Mouse (Mus musculus) spleen, postnatal 4 days (tissue): Measurements from ENCODE around the gene Trim40.

Source experiments
- DNase-seq, 2 experiments: peaks; one replicate each; pipeline ENCODE4 v3.0.0; 2022; ENCODE audit warnings: low spot score in 2 of 2

Gene Trim40

GRCm38 (mm10) chr17:36890073-36890903 lies at the start of gene Trim40:
Gene Trim40 (minus strand): TSS chr17:36890123.
- DNase-seq: no peak

- DNase-seq: no peak
These were observed 48.1 kb upstream of the Trim40 start for GRCm38 (mm10) chr17:36938056-36938455.

GRCm38 (mm10) chr17:36931806-36932205 lies 41.9 kb upstream of the Trim40 start:
- DNase-seq: no peak

GRCm38 (mm10) chr17:36931130-36931529 lies 41.2 kb upstream of the Trim40 start:
- DNase-seq: no peak

DNA sequence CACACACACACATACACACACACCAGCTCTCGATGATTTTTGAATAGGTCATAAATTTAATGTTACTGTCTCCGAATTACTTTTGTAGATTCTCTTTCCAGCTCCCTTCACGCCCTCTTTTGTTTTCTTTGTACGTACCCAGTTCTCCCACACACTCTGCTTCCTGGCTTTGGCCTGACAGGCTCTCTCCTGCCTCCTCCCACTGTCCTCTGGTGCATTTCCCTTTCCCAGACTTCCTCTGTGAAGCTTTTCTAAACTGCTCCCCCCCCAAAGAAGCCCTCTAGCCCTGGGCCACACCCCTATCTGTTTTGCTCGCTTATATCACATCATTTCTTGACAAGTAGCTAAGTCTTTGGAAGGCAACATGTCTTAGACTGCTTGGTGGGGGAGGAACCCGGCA lies 40.3 kb upstream of the Trim40 start:
- DNase-seq: no peak

DNA sequence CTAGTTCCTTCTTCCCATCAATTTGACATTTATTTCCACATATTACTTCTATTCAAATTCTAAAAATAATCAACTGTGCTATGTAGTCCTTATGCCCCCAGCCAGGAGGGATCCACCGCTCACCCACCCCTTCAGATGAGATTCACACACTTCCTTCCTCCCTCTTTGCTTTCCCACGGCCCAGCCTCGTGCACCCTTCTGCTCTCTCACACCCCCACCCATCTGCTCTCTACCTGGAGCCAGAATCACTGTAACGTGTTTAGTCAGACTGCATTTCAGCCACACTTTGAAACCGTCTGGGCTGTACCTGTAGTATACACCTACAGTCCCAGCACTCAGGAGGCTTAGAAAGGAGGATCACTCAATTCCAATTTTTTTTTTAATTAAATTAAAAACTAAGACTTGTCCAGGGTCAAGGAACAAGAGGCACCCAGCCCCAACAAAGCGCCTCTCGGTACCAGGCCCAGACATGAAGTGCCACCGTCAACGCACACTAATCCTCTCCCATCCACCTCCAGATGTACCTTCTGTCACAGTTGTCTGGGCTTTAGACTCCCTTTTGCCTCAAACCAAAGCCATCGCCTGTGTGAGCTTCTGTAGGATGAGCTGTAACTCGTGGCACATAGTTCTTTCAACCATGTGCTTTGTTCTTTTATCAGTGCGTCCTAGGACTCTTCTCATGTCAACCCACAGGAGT lies 39.5 kb upstream of the Trim40 start:
- no peak for DNase-seq

DNA sequence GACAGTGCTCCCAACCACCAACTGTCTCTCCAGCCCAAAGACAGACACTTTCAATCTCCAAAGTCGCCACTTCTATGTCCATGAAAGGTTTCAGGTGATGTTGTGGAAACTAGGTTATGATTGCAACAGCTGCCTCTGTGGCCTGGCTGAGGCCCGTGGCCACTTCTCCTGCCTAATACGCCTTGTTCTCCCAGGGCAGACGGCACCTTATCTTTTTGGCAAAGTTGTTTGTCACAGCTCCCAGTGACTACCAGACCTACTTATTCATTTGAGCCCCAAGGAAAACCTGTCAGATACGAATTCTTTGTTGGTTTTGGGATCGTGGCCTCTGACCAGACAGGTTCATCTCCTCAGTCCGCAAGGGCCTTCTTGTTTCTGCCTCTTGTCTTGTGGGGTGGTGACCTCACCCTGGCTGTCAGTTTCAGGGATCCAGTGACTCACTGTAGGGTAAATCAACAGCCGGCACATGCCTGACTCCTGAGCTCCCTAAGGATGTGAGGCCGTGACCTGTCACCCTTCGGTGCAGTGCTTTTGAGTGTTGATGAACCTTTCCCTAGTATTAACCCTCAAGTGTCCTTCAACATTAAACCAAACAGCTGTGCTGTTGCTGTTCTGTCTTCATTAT lies 37.7 kb upstream of the Trim40 start:
- DNase-seq: no peak

- DNase-seq: no peak
These were observed 33.6 kb upstream of the Trim40 start for GRCm38 (mm10) chr17:36923491-36923890.

- DNase-seq: no peak
These were observed 32.8 kb upstream of the Trim40 start for GRCm38 (mm10) chr17:36922715-36923114.

DNA sequence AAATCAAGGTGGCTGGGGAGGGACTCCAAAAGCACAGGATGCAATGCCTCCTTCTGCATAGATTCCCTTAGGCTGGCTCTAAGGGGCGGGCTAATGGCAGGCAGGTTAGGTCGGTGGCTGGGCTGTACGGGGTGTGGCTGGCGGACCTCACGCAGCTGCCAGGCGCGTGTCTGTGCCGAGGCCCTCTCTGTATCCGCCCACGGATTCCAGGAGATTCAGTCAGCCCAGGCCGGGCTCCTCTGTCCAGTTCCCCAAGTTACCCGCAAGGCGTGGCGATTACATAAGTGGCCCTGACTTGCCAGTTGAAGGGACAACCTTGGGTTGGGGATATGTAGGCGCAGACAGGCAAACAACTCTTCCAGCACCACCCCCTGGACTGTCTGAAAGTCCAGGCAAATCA lies 30.3 kb upstream of the Trim40 start:
- DNase-seq: no peak

DNA sequence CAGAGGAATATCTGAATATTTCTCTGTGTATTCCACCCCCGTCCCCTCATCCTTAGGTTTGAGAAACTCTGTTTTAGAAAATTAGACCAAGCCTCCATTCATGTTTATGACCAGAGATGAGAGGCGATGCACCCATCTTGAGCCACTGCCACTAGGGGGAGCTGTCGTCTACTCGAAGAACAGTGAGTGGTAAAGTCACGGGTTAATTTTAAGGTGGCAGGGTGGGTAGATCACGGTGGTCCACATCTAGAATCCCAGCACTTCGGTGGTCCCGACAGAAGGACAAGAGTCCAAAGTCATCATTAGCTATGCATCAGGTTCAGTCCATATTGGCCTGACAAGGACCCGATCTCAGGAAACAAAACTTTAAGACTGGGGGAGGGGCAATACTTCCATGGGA lies 25.2 kb upstream of the Trim40 start:
- DNase-seq: peak; percentile 51 to 87

- DNase-seq: peak; percentile 68 to 88
These were observed 24.2 kb upstream of the Trim40 start for GRCm38 (mm10) chr17:36914108-36914507.

- no peak for DNase-seq
These were observed 22.1 kb upstream of the Trim40 start for GRCm38 (mm10) chr17:36912031-36912430.

DNA sequence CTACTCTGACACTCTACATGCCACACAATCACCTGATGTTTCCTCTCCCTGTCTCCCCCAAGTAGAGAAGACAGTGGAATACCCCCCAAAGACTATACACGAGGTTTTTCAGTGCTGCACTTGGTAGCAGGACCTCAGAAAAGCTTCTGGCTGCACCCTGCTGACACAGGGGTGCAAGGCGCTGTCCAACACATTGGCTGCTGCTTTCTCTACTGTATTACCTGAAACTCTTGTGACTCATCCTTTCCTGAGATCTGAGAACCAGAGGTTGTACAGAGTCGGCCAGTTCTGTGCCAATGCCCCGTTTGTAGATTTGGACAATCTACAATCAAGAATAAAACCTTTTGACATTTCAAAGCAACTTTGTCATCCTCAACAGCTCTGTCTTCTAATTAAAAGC lies 19.9 kb upstream of the Trim40 start:
- DNase-seq: no peak

GRCm38 (mm10) chr17:36908235-36908634 lies 18.3 kb upstream of the Trim40 start:
- DNase-seq: no peak

- no peak for DNase-seq
These were observed 13.7 kb upstream of the Trim40 start for GRCm38 (mm10) chr17:36903651-36904050.

DNA sequence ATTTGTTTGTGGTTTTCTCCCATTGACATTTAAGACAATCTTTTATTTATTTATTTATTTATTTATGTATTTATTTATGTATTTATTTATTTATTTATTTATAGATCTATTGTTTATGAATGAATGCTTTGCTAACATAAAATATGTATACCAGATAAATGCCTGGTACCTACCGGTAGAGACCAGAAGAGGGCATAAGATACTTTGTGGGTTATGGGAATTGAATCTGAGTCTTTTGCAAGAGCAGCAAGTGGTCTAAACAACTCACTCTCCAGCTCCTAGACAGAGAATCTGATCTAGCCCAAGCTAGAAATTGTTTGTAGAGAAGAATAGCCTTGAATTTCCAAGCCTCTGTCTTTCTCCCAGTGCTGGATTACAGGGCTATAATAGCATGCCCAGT lies 10.8 kb upstream of the Trim40 start:
- DNase-seq: no peak

GRCm38 (mm10) chr17:36900001-36900400 lies 10.1 kb upstream of the Trim40 start:
- DNase-seq: no peak

DNA sequence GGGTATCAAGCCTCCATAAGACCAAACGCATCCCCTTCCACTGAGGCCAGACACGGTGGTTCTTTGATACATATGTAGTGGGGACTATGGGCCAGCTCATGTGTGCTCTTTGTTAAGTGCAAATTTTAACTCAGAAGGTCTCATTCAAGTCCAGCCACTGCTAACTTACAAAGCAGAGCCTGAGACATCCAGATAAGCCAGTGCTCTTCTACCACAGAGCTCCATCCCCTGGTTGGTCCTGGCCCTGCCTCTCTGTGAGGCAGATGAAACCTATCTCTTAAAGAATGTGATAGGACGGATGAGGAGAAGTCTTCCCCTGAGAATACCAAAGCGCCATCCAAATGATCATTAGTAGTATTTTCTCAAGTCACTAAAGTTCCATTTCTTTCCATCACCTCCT lies 9.5 kb upstream of the Trim40 start:
- no peak for DNase-seq

- DNase-seq: no peak
These were observed 7.8 kb upstream of the Trim40 start, which contains the start of gene Trim31 for GRCm38 (mm10) chr17:36897552-36898205. Gene Trim31 (plus strand): TSS chr17:36898118.

DNA sequence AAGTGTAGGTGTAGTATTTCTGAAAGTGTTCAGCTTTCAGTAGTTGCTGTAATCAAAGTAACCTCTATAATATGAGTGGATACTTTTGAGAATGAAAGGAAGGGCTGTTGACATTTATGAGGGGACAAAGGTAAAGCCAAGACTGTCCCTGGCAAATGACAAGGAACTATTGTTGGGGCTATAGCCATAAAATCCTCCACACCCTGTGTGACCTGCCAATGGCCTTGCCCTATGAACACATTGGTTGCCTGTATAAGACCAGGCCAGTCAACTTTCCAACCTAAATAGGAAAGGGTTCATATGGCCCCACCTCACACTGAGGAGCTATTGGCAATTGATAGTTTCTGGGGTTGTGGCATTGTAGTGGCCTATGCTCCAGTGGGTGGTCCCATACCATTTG lies 7.1 kb upstream of the Trim40 start:
- DNase-seq: no peak

DNA sequence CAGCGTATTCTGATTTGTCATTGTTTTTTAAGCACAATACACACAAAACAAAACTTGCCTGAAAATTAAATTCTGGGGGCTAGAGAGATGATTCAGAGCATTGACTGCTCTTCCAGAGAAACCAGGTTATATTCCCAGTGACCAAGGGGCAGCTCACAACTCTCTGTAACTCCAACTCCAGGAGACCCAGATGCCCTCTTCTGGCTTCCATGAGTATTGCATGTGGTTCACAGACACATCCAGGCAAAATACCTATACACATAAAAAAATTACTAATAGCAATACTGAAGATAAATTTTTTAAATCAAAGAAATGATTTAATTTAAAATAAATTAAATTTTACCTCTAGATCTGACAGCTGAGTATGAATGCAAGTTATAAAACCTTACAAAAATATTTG lies 6.7 kb upstream of the Trim40 start:
- DNase-seq: peak in 1 of 2 experiments; percentile 30
